ENCODE assay signal across 21 mouse cellular contexts in genomic region chr17:50062649-50063048, GRCm38 (mm10).
DNase-seq lines count a peak whose midpoint lies in the region; ATAC-seq and TF ChIP-seq lines count a peak whose summit lies in the region.
"Had no signal": no experiment of that assay in that cellular context is flagged by ENCODE, and none has a peak within 500 bp of the region (broad histone marks: within the 10 kb centered on the region; RNA-seq: fewer than 3 reads in every experiment).

No protein-coding gene starts in this region.

- H3K4me3 ChIP-seq in CH12.LX (replicated peaks in 1 of 3; ENCODE audit: low read depth in 2 of 3, low read length in 2 of 3, poor library complexity in 1 of 3): no peak overlapping the region
- H3K4me3 ChIP-seq in lung, embryonic 16.5 days (ENCODE audit: low read length): no peak overlapping the region
- no peak overlapping the region for H3K4me3 ChIP-seq in embryonic facial prominence, embryonic 10.5 days
- H3K4me3 ChIP-seq: embryonic facial prominence, embryonic 13.5 days; hindbrain, embryonic 13.5 days; liver, embryonic 15.5 days; midbrain, embryonic 13.5 days had no signal

- H3K4me1 ChIP-seq in CH12.LX (ENCODE audit: control insufficient read depth in 1 of 2, insufficient read depth in 2 of 2): peaks cover 12 to 48% of the 10 kb centered on the region in 2 experiments
- H3K4me1 ChIP-seq in lung, embryonic 16.5 days (replicated peaks; ENCODE audit: control insufficient read depth, insufficient read depth, low read length): no peaks in the 10 kb centered on the region
- no peaks in the 10 kb centered on the region for H3K4me1 ChIP-seq in embryonic facial prominence, embryonic 10.5 days
- H3K4me1 ChIP-seq: embryonic facial prominence, embryonic 13.5 days; liver, embryonic 15.5 days; midbrain, embryonic 13.5 days had no signal

- no peak for DNase-seq in CH12.LX (ENCODE audit: extremely low read depth)
- DNase-seq in heart, adult 8-10 months (ENCODE audit: low spot score): peak; percentile 63
- peak; percentile 82 to 84 for DNase-seq in heart, postnatal 10 days
- DNase-seq in thymus, postnatal 25 days: no peak
- DNase-seq in testis, postnatal 10 days (ENCODE audit: low spot score): no peak
- no peak for DNase-seq in embryonic facial prominence, embryonic 10.5 days (ENCODE audit: low spot score)
- no peak for DNase-seq in natural killer cell, adult 2 months (ENCODE audit: low spot score in 2 of 2)
- DNase-seq: adrenal gland, adult 8-10 months; cerebellum, adult 9-11 months; gastrocnemius, postnatal 36 days; kidney, adult 2 months; kidney, postnatal 10 days; right cerebral cortex, postnatal 4 days; thymus, postnatal 14 days had no signal

- peaks cover 0 to 16% of the 10 kb centered on the region in 2 experiments for H3K36me3 ChIP-seq in CH12.LX (replicated peaks in 1 of 2; ENCODE audit: control insufficient read depth in 1 of 2, insufficient read depth in 1 of 2, low read length in 1 of 2)
- no peaks in the 10 kb centered on the region for H3K36me3 ChIP-seq in lung, embryonic 16.5 days (ENCODE audit: control insufficient read depth, insufficient read depth, low read length)
- H3K36me3 ChIP-seq in embryonic facial prominence, embryonic 10.5 days (replicated peaks): no peaks in the 10 kb centered on the region
- H3K36me3 ChIP-seq: embryonic facial prominence, embryonic 13.5 days; hindbrain, embryonic 13.5 days; liver, embryonic 15.5 days; midbrain, embryonic 13.5 days had no signal

- no peak for TF ChIP-seq RAD21 in CH12.LX (IDR thresholded peaks at IDR 0.05; ENCODE audit: low read depth, low read length)

- no peak overlapping the region for H3K27ac ChIP-seq in CH12.LX (ENCODE audit: insufficient read depth, low read depth)
- H3K27ac ChIP-seq in lung, embryonic 16.5 days (ENCODE audit: low read length): no peak overlapping the region
- no peak overlapping the region for H3K27ac ChIP-seq in embryonic facial prominence, embryonic 10.5 days (replicated peaks)
- H3K27ac ChIP-seq: embryonic facial prominence, embryonic 13.5 days; hindbrain, embryonic 13.5 days; liver, embryonic 15.5 days; midbrain, embryonic 13.5 days had no signal

- intact Hi-C loops in heart, postnatal 10 days (cut with DNase I): loop anchor here (5.0 kb wide), 1 partner anchor 60 kb away; no protein-coding TSS in a partner anchor

- ATAC-seq in lung, embryonic 16.5 days (ENCODE audit: low read depth): peak; percentile 60; the same call in 1 of the 2 replicates
- ATAC-seq: forebrain, embryonic 14.5 days; inflammation-experienced regulatory T-cells, adult 6 months; midbrain, embryonic 13.5 days had no signal

- 42% methylated on average over 4 of the region's 4 CpGs for WGBS in lung, embryonic 16.5 days
- WGBS in embryonic facial prominence, embryonic 10.5 days: 87% methylated on average over 4 of the region's 4 CpGs

- in situ Hi-C loops in CH12.LX (cut with MboI; ENCODE audit: low pct_ligation_motif_present, low pct_unique_long_range_greater_than_20kb, low sequenced_read_pairs): no loop called here

- no peak for TF ChIP-seq EP300 in CH12.LX (IDR thresholded peaks at IDR 0.05; ENCODE audit: low read length)

- H3K9ac ChIP-seq in CH12.LX (ENCODE audit: insufficient read depth, low read depth): no peak overlapping the region
- H3K9ac ChIP-seq in lung, embryonic 16.5 days (ENCODE audit: low read length): no peak overlapping the region
- H3K9ac ChIP-seq: embryonic facial prominence, embryonic 13.5 days; hindbrain, embryonic 13.5 days; liver, embryonic 15.5 days; midbrain, embryonic 13.5 days had no signal

- dilution Hi-C loops in CH12.LX (cut with MboI; ENCODE audit: extremely low pct_ligation_motif_present, extremely low pct_unique_long_range_greater_than_20kb, low sequenced_read_pairs): no loop called here

- H3K27me3 ChIP-seq in CH12.LX (replicated peaks): no peaks in the 10 kb centered on the region
- H3K27me3 ChIP-seq in lung, embryonic 16.5 days (ENCODE audit: control insufficient read depth, insufficient read depth, low read depth, low read length): no peaks in the 10 kb centered on the region
- no peaks in the 10 kb centered on the region for H3K27me3 ChIP-seq in embryonic facial prominence, embryonic 10.5 days (replicated peaks; ENCODE audit: low read depth, poor library complexity, severe bottlenecking)
- H3K27me3 ChIP-seq: embryonic facial prominence, embryonic 13.5 days; hindbrain, embryonic 13.5 days; liver, embryonic 15.5 days; midbrain, embryonic 13.5 days had no signal

- TF ChIP-seq POLR2A in CH12.LX (IDR thresholded peaks at IDR 0.05; ENCODE audit: low read depth, low read length): peak; percentile 19; the same call in 1 of the 2 replicates

- no peaks in the 10 kb centered on the region for H3K79me2 ChIP-seq in CH12.LX (replicated peaks; ENCODE audit: control insufficient read depth, extremely low read depth, insufficient read depth, poor library complexity, severe bottlenecking)

- TF ChIP-seq CTCF in CH12.LX (conservative IDR thresholded peaks at IDR 0.05 in 1 of 2, IDR thresholded peaks at IDR 0.05 in 1 of 2; ENCODE audit: low read depth in 2 of 2, low read length in 2 of 2): no peak

- H3K9me3 ChIP-seq in CH12.LX (replicated peaks; ENCODE audit: low read length): no peaks in the 10 kb centered on the region
- H3K9me3 ChIP-seq in lung, embryonic 16.5 days (ENCODE audit: control insufficient read depth, low read length): no peaks in the 10 kb centered on the region
- H3K9me3 ChIP-seq in embryonic facial prominence, embryonic 10.5 days: no peaks in the 10 kb centered on the region
- H3K9me3 ChIP-seq: embryonic facial prominence, embryonic 13.5 days; hindbrain, embryonic 13.5 days; liver, embryonic 15.5 days; midbrain, embryonic 13.5 days had no signal

- no peak overlapping the region for H3K4me2 ChIP-seq in CH12.LX (ENCODE audit: insufficient read depth, low read depth, poor library complexity, severe bottlenecking)
- H3K4me2 ChIP-seq in lung, embryonic 16.5 days (ENCODE audit: low read depth, low read length): no peak overlapping the region
- H3K4me2 ChIP-seq: embryonic facial prominence, embryonic 13.5 days; hindbrain, embryonic 13.5 days; liver, embryonic 15.5 days; midbrain, embryonic 13.5 days had no signal

TF ChIP-seq in CH12.LX, 34 proteins besides CTCF, POLR2A, EP300 and RAD21:
- TF ChIP-seq MXI1 (IDR thresholded peaks at IDR 0.05; ENCODE audit: low read depth, low read length) (no peak), CHD1 (IDR thresholded peaks at IDR 0.05; ENCODE audit: low read depth, low read length) (no peak), MAFK (IDR thresholded peaks at IDR 0.05; ENCODE audit: insufficient replicate concordance, low read length) (no peak), NELFE (IDR thresholded peaks at IDR 0.05; ENCODE audit: low read depth, low read length) (no peak), HCFC1 (IDR thresholded peaks at IDR 0.05; ENCODE audit: low read depth, low read length) (no peak), USF2 (conservative IDR thresholded peaks at IDR 0.05; ENCODE audit: low read depth, low read length) (no peak), JUND (conservative IDR thresholded peaks at IDR 0.05; ENCODE audit: low read depth, low read length) (no peak), USF1 (IDR thresholded peaks at IDR 0.05; ENCODE audit: low read depth, low read length) (no peak), MYC (IDR thresholded peaks at IDR 0.05; ENCODE audit: low read depth, low read length) (no peak), RCOR1 (conservative IDR thresholded peaks at IDR 0.05; ENCODE audit: low read depth, low read length) (no peak), ELF1 (IDR thresholded peaks at IDR 0.05; ENCODE audit: low read depth, low read length) (no peak), ZKSCAN1 (IDR thresholded peaks at IDR 0.05; ENCODE audit: borderline replicate concordance, low read depth, low read length) (no peak), MEF2A (IDR thresholded peaks at IDR 0.05; ENCODE audit: borderline replicate concordance, low read depth, low read length) (no peak), KAT2A (IDR thresholded peaks at IDR 0.05; ENCODE audit: insufficient replicate concordance, low read length) (no peak), MAX (IDR thresholded peaks at IDR 0.05; ENCODE audit: low read length) (no peak), GABPA (IDR thresholded peaks at IDR 0.05; ENCODE audit: insufficient replicate concordance, low read depth, low read length) (no peak), TBP (conservative IDR thresholded peaks at IDR 0.05; ENCODE audit: low read depth, low read length) (no peak), JUN (IDR thresholded peaks at IDR 0.05; ENCODE audit: insufficient read depth, low read depth, low read length) (no peak)

Comparison
In these comparisons a context has a peak if more than half of its experiments do, and no peak if none do; other contexts are left out.
1. DNase-seq: peak in heart, adult 8-10 months (single experiment) and heart, postnatal 10 days (2 of 2); none in CH12.LX (single experiment), thymus, postnatal 25 days (single experiment), testis, postnatal 10 days (single experiment), embryonic facial prominence, embryonic 10.5 days (single experiment) and natural killer cell, adult 2 months (0 of 2).